Mouse (Mus musculus) mouse embryonic stem cell (cell line): ENCODE measurements around the gene Cited2.

Source experiments
- in situ Hi-C, 2 experiments: fragments of 300-500 bp; cut with MboI; formaldehyde crosslinking; loops; 1 replicate in 1 of 2; 3 replicates in 1 of 2; pipeline ENCODE4 v1.14.3; 2019 to 2020; ENCODE audit warnings: low sequenced_read_pairs in 2 of 2, low pct_unique_long_range_greater_than_20kb in 1 of 2, mixed read lengths in 1 of 2; ENCODE audit not compliant: unreplicated experiment in 1 of 2

Cited2 gene

DNA sequence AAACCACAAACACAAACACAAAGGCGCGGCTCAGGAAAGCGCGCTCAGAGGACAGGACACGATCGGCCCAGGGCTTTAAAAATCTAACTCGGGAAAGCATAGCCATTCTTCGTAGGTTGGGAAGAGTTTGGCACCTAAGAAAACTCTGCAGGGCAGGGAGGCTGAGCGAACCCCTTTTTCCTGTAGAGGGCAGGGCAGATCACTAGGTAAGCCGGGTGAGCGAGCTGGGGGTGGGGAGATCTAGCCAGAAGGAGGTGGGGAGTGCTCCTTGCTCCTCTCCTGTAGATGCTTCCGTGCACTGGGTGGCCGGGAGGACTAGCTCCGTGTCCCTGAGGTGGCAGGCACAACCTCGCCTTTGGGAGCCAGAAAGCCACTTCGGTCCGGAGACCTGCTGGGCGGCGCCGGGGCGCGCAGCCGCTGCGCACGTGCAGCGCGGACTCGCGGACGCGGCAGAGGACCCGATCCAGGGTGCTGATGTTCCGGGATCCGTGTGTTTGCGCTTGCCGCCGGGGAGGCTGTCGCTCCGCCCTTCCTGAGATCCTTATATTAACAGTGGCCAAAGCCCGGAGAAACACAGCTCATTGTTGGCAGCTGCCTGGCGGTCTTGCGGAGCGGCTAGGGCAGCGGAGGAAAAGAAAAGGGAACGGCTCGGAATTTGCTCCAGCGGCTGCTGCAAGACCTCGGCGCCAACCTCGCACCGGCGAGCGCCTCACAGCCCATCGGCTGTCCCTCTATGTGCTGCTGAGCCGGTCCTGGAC lies at the start of gene Cited2:
Gene Cited2, plus strand, starts transcription at position 566 of the 758 bp plus-strand sequence.
- in situ Hi-C loops, result loop anchor here in 1 of 2 experiments (10.0 kb wide), 1 partner anchor 148 kb away; no protein-coding TSS in a partner anchor

DNA sequence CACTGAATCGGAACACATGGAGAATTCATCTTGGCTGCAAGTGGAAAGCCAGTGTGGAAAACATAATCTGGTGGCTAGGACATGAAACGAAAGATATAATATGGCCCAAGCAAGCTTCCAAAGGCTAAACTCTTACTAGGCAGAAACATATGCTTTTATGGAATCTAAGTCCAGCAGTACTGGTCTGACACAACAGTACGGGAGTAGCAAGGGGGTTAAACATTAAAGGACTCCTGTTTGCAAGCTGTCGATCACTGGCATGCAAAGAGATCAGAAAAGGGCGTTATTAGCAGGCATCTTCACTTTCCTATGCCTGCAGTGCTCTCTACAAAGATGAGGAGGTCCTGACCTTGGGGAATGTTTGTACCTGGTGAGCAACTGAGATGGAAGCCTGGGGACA lies 48.6 kb upstream of the Cited2 start:
- in situ Hi-C loops, result no loop called here

GRCm38 (mm10) chr10:17674869-17675268 lies 48.1 kb upstream of the Cited2 start:
- in situ Hi-C loops, result no loop called here

DNA sequence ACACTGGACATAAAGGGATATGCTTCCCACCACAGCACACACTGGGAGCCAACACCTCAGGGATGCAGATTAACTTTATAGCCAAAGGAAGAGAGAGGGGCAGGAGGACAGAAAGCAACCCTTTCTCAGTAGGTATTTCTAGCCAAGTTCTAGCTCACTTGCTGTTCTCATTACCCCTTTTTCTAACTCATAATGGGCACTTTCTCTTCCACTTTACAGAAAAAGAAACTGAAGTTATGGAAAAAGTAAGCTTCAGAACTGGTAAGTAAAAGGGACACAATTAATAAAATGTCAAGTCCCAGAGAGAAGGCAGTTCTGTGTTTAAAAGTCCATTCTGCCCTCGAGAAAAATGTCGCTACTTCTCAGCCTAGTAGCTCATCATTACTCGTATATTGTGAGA lies 46.6 kb upstream of the Cited2 start:
- in situ Hi-C loops, result no loop called here

- in situ Hi-C loops, result no loop called here
These were observed 45.7 kb upstream of the Cited2 start for GRCm38 (mm10) chr10:17677308-17677707.

- in situ Hi-C loops, result no loop called here
These were observed 42.3 kb upstream of the Cited2 start for GRCm38 (mm10) chr10:17680432-17681382.

- in situ Hi-C loops, result no loop called here
These were observed 41.6 kb upstream of the Cited2 start for GRCm38 (mm10) chr10:17681386-17681785.

- in situ Hi-C loops, result no loop called here
These were observed 39.1 kb upstream of the Cited2 start for GRCm38 (mm10) chr10:17683852-17684428.

GRCm38 (mm10) chr10:17689806-17690205 lies 33.2 kb upstream of the Cited2 start:
- in situ Hi-C loops, result no loop called here

DNA sequence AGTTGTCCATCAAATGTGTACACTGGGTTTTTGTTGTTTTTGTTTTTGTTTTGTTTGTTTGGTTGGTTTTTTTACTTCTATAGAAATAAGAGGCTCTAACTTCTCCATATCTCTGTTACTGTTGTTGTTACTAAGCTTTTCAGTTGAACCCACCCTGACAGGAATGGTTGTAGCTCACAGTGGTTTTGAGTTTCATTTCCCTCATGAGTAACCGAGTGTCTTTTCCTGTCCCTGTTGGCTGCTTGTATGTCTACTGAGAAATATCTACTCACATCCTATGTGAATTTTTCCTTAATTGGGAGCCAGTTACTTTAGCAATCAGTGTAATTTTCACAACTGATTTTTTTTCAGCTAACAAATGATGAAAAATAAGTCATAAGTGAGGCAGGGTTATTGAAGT lies 31.3 kb upstream of the Cited2 start:
- in situ Hi-C loops, result no loop called here

DNA sequence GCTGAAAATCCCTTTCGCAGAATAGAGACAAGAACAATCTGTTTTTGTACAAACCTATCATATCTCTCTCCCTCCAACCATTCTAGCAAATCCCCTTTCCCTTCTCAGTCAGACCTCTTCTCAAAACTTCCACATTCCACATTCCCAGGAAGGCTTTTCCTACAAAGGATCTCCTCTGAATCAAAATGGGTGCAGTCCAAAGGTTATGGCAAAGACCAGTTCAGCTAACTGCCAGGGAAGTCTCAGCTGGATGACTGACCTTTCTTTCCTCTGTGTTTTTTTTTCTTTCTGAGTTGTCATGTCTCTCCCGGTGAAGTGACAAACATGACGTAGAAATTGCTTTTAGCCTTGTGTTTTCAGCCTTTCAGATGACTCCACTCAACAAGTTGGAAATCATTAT lies 27.2 kb upstream of the Cited2 start:
- in situ Hi-C loops, result no loop called here

DNA sequence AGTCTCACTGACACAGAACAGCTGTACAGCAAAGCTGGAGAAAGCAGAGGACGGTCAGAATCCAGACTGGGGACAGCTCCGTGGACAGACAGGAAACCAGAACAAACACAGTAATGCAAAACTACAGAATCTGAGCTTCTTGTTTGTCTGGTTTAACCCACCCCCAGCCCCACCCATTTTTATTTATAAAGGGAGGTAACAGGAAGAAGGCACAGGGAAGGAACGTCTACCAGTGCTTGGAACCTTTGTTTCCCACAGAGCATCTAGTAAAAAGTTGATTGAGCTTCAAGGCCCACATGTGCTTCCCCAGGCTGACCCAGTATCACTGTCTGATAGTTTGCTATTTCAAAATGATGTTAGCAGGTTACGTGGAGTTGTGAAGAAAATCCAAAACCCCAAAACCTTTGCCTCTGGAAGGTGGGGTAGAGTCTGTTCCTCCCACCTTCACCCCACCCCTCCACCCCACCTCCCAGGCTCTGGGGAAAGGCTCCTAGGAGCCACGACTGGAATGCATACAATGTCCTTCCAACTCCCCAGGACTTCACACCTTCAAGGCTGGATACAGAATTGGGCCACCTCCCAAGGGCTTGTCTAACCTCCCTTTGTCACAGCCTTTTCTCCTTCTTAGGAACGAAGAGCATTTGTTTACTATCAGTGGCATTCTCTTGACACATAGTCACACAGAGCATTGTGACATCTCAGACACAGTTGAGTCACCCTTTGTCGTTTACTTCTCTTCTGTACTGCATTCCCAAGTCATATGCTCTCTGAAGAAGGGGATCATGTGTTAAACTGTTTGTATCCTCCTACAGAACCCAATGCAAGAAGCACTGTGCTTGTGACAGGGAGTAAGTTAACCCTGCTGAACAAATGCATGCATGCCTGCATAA lies 25.4 kb upstream of the Cited2 start:
- in situ Hi-C loops, result no loop called here

GRCm38 (mm10) chr10:17705466-17705973 lies 17.5 kb upstream of the Cited2 start:
- in situ Hi-C loops, result no loop called here

DNA sequence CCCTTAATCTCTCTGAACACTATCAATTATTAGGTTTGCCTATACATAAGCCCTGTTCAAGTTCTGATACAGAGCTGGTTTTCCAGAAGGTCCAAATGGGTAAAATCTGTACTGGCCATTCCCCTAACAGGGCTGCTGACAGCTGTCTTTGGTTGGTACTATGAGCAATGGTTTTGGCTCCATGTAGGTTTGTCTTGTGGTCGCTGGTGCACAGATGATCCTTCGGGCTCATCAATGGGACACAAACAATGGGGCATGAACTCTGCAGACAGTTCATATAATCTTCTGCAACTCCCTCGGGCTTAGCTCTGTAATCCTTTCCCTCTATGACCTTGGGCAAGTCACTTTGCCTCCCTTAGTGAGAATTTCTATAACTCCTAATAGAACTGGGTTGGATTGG lies 12.3 kb upstream of the Cited2 start:
- in situ Hi-C loops, result loop anchor here in 1 of 2 experiments (5.0 kb wide), 1 partner anchor 43 kb away; no protein-coding TSS in a partner anchor

DNA sequence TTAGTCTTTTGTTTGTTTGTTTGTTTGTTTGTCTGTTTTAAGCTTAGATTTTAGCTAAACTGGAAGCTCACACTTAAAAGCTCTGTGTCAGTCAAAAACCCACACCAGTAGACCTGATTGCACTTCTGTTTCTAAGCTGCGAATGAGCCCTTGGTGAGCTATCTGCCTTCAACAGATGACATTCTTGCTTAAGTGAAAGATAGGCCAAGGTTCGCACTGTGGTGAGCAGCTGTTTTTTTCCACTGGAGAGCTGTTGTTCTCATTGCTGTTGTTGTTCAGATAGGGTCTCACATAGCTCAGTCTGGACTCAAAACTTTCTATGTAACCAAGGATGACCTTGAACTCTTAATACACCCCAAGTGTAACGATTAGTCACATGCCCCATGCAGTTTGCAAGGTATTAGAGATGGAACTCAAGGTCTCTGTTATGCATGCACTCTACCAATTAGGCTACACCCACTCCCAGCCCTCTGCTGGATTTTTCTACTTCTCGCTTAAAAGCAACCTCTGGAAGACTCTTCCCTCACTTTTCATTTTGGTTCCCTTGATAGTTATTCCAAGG lies 3.9 kb upstream of the Cited2 start:
- in situ Hi-C loops, result no loop called here

DNA sequence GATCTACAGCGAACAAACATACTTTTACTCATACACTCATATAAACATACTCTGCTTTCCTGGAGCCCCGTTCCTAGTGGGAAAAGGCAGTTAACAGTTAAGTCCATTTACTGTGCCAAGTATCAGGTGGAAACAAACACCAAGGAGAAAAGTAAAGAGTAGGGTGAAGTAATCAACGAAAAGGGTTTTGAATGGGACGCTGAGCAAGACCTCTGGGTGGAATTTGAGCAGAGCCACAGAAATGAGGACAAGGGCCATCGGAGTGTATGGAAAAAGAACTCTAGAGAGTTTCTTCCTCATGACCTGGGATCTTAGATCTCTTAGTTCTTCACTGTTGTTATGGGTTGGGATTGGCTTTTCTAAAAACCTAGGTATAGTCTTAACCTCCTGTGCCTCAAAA lies 3.4 kb upstream of the Cited2 start:
- in situ Hi-C loops, result loop anchor here in 1 of 2 experiments (10.0 kb wide), 1 partner anchor 145 kb away; no protein-coding TSS in a partner anchor

- in situ Hi-C loops, result loop anchor here in 1 of 2 experiments (10.0 kb wide), 1 partner anchor 146 kb away; no protein-coding TSS in a partner anchor
These were observed 2.0 kb upstream of the Cited2 start for GRCm38 (mm10) chr10:17720891-17721601.
